Mouse (Mus musculus): Measurements from ENCODE around the gene Tars2. TPM values are rescaled to one million over a fixed set of nuclear protein-coding genes. Genes with fewer than 3 reads are reported as not detected.

The Tars2 gene
- polyA plus RNA-seq, 1 experiment, result 25.7 TPM

GRCm38 (mm10) chr3:95728906-95729305, 31.1 kb downstream of the Tars2 start:
- WGBS, result 77% methylated on average over 2 of the region's 2 CpGs

GRCm38 (mm10) chr3:95726696-95727358, 33.2 kb downstream of the Tars2 start:
- 46% methylated on average over 7 of the region's 7 CpGs for WGBS
- no peak for DNase-seq
- no peaks in the 10 kb centered on the region for H3K4me1 ChIP-seq (ENCODE audit: control insufficient read depth, insufficient read depth, low read length)
- no peak for TF ChIP-seq CTCF (IDR thresholded peaks at IDR 0.05; ENCODE audit: insufficient read depth, low read length)
- TF ChIP-seq POLR2A (IDR thresholded peaks at IDR 0.05; ENCODE audit: borderline replicate concordance, extremely low read depth, low read depth, low read length), result no peak
- no peak overlapping the region for H3K4me3 ChIP-seq (replicated peaks; ENCODE audit: extremely low read depth, low read depth, low read length)

More at GRCm38 (mm10) chr3:95728906-95729305, 31.1 kb downstream of the Tars2 start:
- H3K4me1 ChIP-seq (ENCODE audit: control insufficient read depth, insufficient read depth, low read length), result peaks cover 9% of the 10 kb centered on the region
- TF ChIP-seq CTCF (IDR thresholded peaks at IDR 0.05; ENCODE audit: insufficient read depth, low read length) (no peak), POLR2A (IDR thresholded peaks at IDR 0.05; ENCODE audit: borderline replicate concordance, extremely low read depth, low read depth, low read length) (no peak)
- no peak overlapping the region for H3K4me3 ChIP-seq (replicated peaks; ENCODE audit: extremely low read depth, low read depth, low read length)
- DNase-seq, result no peak

DNA sequence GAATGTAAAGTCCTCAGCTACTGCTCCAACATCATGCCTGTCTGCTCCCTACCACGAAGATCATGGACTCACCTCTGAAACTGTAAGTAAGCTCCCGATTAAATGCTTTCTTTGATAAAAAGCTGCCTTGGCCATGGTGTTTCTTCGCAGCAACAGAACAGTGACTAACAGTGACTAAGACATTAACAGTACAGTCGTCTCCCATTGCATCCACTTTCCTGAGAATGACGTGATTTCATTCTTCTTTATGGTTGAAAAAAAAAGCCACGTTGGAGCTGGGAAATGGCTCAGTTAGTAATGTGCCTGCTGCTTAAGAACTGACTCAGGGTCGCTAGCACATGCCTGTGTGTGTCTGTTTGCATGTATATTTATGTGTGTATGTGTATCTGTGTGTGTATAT, 34.1 kb downstream of the Tars2 start:
- H3K4me3 ChIP-seq (replicated peaks; ENCODE audit: extremely low read depth, low read depth, low read length), result no peak overlapping the region
- no peak for TF ChIP-seq POLR2A (IDR thresholded peaks at IDR 0.05; ENCODE audit: borderline replicate concordance, extremely low read depth, low read depth, low read length)
- no peak for TF ChIP-seq CTCF (IDR thresholded peaks at IDR 0.05; ENCODE audit: insufficient read depth, low read length)
- DNase-seq, result no peak
- H3K4me1 ChIP-seq (ENCODE audit: control insufficient read depth, insufficient read depth, low read length), result no peaks in the 10 kb centered on the region
- 81% methylated on average over 7 of the region's 7 CpGs for WGBS

GRCm38 (mm10) chr3:95722386-95722785, 37.6 kb downstream of the Tars2 start:
- DNase-seq, result no peak
- WGBS, result 51% methylated on average over 3 of the region's 3 CpGs
- H3K4me3 ChIP-seq (replicated peaks; ENCODE audit: extremely low read depth, low read depth, low read length), result no peak overlapping the region
- no peaks in the 10 kb centered on the region for H3K4me1 ChIP-seq (ENCODE audit: control insufficient read depth, insufficient read depth, low read length)
- TF ChIP-seq CTCF (IDR thresholded peaks at IDR 0.05; ENCODE audit: insufficient read depth, low read length) (no peak), POLR2A (IDR thresholded peaks at IDR 0.05; ENCODE audit: borderline replicate concordance, extremely low read depth, low read depth, low read length) (no peak)

DNA sequence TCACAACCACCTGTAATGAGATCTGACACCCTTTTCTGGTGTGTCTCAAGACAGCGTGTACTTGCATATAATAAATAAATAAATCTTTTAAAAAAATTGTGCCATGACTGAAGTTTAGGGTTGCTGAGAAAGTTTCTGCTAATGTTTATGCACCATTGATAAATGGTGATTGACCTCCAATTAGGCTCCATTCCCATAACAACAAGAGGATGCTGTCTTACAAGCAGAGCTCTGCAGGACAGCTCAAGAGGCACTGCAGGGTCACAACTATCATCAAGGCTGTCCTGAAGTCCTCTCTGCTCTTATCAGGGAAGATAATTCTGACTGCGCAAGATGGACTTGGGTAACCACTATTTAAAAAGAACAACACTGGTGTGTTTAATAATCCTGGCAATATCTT, 41.9 kb downstream of the Tars2 start:
- DNase-seq, result no peak
- no peaks in the 10 kb centered on the region for H3K4me1 ChIP-seq (ENCODE audit: control insufficient read depth, insufficient read depth, low read length)
- 93% methylated on average over 2 of the region's 2 CpGs for WGBS
- no peak overlapping the region for H3K4me3 ChIP-seq (replicated peaks; ENCODE audit: extremely low read depth, low read depth, low read length)
- TF ChIP-seq CTCF (IDR thresholded peaks at IDR 0.05; ENCODE audit: insufficient read depth, low read length), result no peak
- no peak for TF ChIP-seq POLR2A (IDR thresholded peaks at IDR 0.05; ENCODE audit: borderline replicate concordance, extremely low read depth, low read depth, low read length)

DNA sequence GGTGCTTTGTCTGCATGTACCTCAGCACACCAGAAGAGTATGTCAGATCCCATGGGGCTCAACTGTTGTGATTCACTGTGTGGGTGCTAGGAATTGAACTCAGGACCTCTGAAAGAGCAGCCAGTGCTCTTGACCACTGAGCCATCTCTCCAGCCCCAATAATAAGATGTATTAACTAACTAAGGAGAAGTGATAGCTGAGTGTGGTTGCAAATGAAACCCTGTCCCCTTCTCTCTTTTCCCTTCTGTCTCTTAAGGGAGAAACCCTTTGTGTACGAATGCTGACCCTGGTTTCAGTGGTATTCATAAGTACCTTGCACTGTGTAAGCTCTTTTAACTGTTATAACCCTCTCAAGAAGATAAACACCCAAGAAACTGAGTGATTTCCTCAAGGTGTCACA, 43.9 kb downstream of the Tars2 start:
- H3K4me3 ChIP-seq (replicated peaks; ENCODE audit: extremely low read depth, low read depth, low read length), result no peak overlapping the region
- WGBS, result 67% methylated on average over 1 of the region's 1 CpGs
- no peak for DNase-seq
- H3K4me1 ChIP-seq (ENCODE audit: control insufficient read depth, insufficient read depth, low read length), result no peaks in the 10 kb centered on the region
- TF ChIP-seq CTCF (IDR thresholded peaks at IDR 0.05; ENCODE audit: insufficient read depth, low read length), result no peak
- TF ChIP-seq POLR2A (IDR thresholded peaks at IDR 0.05; ENCODE audit: borderline replicate concordance, extremely low read depth, low read depth, low read length), result no peak

GRCm38 (mm10) chr3:95709967-95710366, 50.0 kb downstream of the Tars2 start:
- Histone ChIP-seq H3K4me3 (replicated peaks; ENCODE audit: extremely low read depth, low read depth, low read length) (no peak overlapping the region), H3K4me1 (ENCODE audit: control insufficient read depth, insufficient read depth, low read length) (no peaks in the 10 kb centered on the region)
- DNase-seq, result no peak
- TF ChIP-seq POLR2A (IDR thresholded peaks at IDR 0.05; ENCODE audit: borderline replicate concordance, extremely low read depth, low read depth, low read length) (no peak), CTCF (IDR thresholded peaks at IDR 0.05; ENCODE audit: insufficient read depth, low read length) (no peak)

GRCm38 (mm10) chr3:95709044-95709443, 51.0 kb downstream of the Tars2 start:
- no peak for TF ChIP-seq CTCF (IDR thresholded peaks at IDR 0.05; ENCODE audit: insufficient read depth, low read length)
- TF ChIP-seq POLR2A (IDR thresholded peaks at IDR 0.05; ENCODE audit: borderline replicate concordance, extremely low read depth, low read depth, low read length), result no peak
- Histone ChIP-seq H3K4me3 (replicated peaks; ENCODE audit: extremely low read depth, low read depth, low read length) (no peak overlapping the region), H3K4me1 (ENCODE audit: control insufficient read depth, insufficient read depth, low read length) (no peaks in the 10 kb centered on the region)
- no peak for DNase-seq
- 86% methylated on average over 4 of the region's 4 CpGs for WGBS

GRCm38 (mm10) chr3:95707497-95707896, 52.5 kb downstream of the Tars2 start:
- H3K4me1 ChIP-seq (ENCODE audit: control insufficient read depth, insufficient read depth, low read length), result no peaks in the 10 kb centered on the region
- DNase-seq, result no peak
- no peak for TF ChIP-seq POLR2A (IDR thresholded peaks at IDR 0.05; ENCODE audit: borderline replicate concordance, extremely low read depth, low read depth, low read length)
- no peak for TF ChIP-seq CTCF (IDR thresholded peaks at IDR 0.05; ENCODE audit: insufficient read depth, low read length)
- H3K4me3 ChIP-seq (replicated peaks; ENCODE audit: extremely low read depth, low read depth, low read length), result no peak overlapping the region
- 75% methylated on average over 7 of the region's 7 CpGs for WGBS

DNA sequence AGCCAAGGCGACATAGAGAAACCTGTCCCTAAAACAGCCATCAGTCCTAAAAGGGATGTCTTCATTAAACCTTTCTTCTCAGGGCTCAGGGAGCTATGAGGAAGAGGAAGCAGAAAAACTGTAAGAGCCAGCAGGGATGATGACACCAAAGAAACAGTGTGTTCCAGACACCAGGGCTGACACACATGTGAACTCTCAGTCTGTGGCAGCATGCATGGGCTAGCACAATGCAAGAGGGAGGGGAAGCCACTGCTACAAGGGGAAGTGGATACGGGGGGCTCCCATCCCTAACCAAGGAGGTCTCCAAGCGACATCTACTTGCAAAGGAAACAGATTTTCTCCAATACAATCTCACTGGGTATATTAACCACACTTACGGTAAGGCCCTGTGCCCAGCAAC, 53.7 kb downstream of the Tars2 start:
- Histone ChIP-seq H3K4me3 (replicated peaks; ENCODE audit: extremely low read depth, low read depth, low read length) (no peak overlapping the region), H3K4me1 (ENCODE audit: control insufficient read depth, insufficient read depth, low read length) (no peaks in the 10 kb centered on the region)
- TF ChIP-seq CTCF (IDR thresholded peaks at IDR 0.05; ENCODE audit: insufficient read depth, low read length) (no peak), POLR2A (IDR thresholded peaks at IDR 0.05; ENCODE audit: borderline replicate concordance, extremely low read depth, low read depth, low read length) (no peak)
- no peak for DNase-seq
- 81% methylated on average over 4 of the region's 4 CpGs for WGBS
